ENCODE assay signal across 18 mouse cellular contexts in genomic region chr17:43022056-43022455, GRCm38 (mm10).
"Had no signal": no experiment of that assay in that cellular context is flagged by ENCODE, and none has a peak within 500 bp of the region (broad histone marks: within the 10 kb centered on the region; RNA-seq: fewer than 3 reads in every experiment).

No protein-coding gene starts in this region.

- H3K27me3 ChIP-seq: midbrain, embryonic 12.5 days; neural tube, embryonic 13.5 days; neural tube, embryonic 15.5 days had no signal

- DNase-seq: lung, embryonic 14.5 days; lung, postnatal 10 days; lung, postnatal 4 days; midbrain, embryonic 14.5 days; retina, postnatal 1 day; right cerebral cortex, adult 18-20 months; right cerebral cortex, postnatal 25 days; right cerebral cortex, postnatal 4 days; spleen, adult 18-20 months; thymus, adult 18-20 months; thymus, postnatal 14 days; thymus, postnatal 36 days had no signal

- H3K27ac ChIP-seq: midbrain, embryonic 10.5 days; midbrain, embryonic 12.5 days; neural tube, embryonic 13.5 days; neural tube, embryonic 15.5 days had no signal

- H3K4me3 ChIP-seq: midbrain, embryonic 10.5 days; midbrain, embryonic 12.5 days; myocyte; neural tube, embryonic 13.5 days; neural tube, embryonic 15.5 days had no signal

- H3K4me2 ChIP-seq: lung, embryonic 14.5 days; midbrain, embryonic 12.5 days; neural tube, embryonic 13.5 days; neural tube, embryonic 15.5 days had no signal

- H3K36me3 ChIP-seq: midbrain, embryonic 12.5 days had no signal

- ATAC-seq: midbrain, embryonic 16.5 days had no signal

- H3K9ac ChIP-seq: lung, embryonic 14.5 days; midbrain, embryonic 12.5 days; neural tube, embryonic 13.5 days; neural tube, embryonic 15.5 days had no signal

- H3K9me3 ChIP-seq: midbrain, embryonic 10.5 days; midbrain, embryonic 12.5 days; neural tube, embryonic 13.5 days; neural tube, embryonic 15.5 days had no signal
